Mouse (Mus musculus) lung, embryonic 16.5 days (tissue): ENCODE measurements at regions not wholly inside any gene's neighbourhood (a gene's known extent, or its start where the extent isn't known, plus 50 kb on each side); places are given as distances from the start of the nearest gene placed in this dataset.

Experiments used
- ATAC-seq: fragments of 200-750 bp; cut with Nextera tagmentation; 2 replicates; pipeline ENCODE4 v1.8.0; 2017; ENCODE audit warnings: low read depth, mild to moderate bottlenecking, moderate library complexity
- H3K27ac ChIP-seq: fragments of 300-500 bp; sonication (generic); 2 replicates; pipeline ENCODE4 v1.5.1; 2014; ENCODE audit warnings: mild to moderate bottlenecking, control low read depth, low read length
- H3K27me3 ChIP-seq: fragments of 300-500 bp; sonication (generic); 2 replicates; pipeline ENCODE4 v1.6.1; 2014; ENCODE audit warnings: low read depth, low read length, mixed read lengths; ENCODE audit not compliant: control insufficient read depth, insufficient read depth
- H3K36me3 ChIP-seq: fragments of 300-500 bp; sonication (generic); 2 replicates; pipeline ENCODE4 v1.6.1; 2014; ENCODE audit warnings: low read length; ENCODE audit not compliant: control insufficient read depth, insufficient read depth
- H3K4me1 ChIP-seq: fragments of 300-500 bp; sonication (generic); replicated peaks from 2 replicates; pipeline ENCODE4 v1.6.1; 2014; ENCODE audit warnings: low read length, mixed read lengths; ENCODE audit not compliant: control insufficient read depth, insufficient read depth
- H3K4me2 ChIP-seq: fragments of 300-500 bp; sonication (generic); 2 replicates; pipeline ENCODE4 v1.6.1; 2014; ENCODE audit warnings: low read depth, low read length, control low read depth
- H3K4me3 ChIP-seq: fragments of 300-500 bp; sonication (generic); 2 replicates; pipeline ENCODE4 v1.5.1; 2014; ENCODE audit warnings: mild to moderate bottlenecking, low read length, control low read depth
- H3K9ac ChIP-seq: fragments of 300-500 bp; sonication (generic); 2 replicates; pipeline ENCODE4 v1.6.1; 2014; ENCODE audit warnings: low read length, control low read depth
- H3K9me3 ChIP-seq: fragments of 300-500 bp; sonication (generic); 2 replicates; pipeline ENCODE4 v1.6.1; 2016; ENCODE audit warnings: low read length; ENCODE audit not compliant: control insufficient read depth
- WGBS: fragments of 180-500 bp; shearing (Covaris S2); extraction: QIAGEN DNeasy Blood & Tissue Kit; methylation state at CpG from one replicate; pipeline ENCODE4 v1.1.7; 2014; 5-methylcytosine and 5-hydroxymethylcytosine counted together

- Histone ChIP-seq H3K36me3 (no peaks in the 10 kb centered on the region), H3K4me1 (no peaks in the 10 kb centered on the region)
- WGBS: 46% methylated on average over 1 of the region's 1 CpGs
These were observed 63.5 kb upstream of the Gabrq start for GRCm38 (mm10) chrX:72761511-72761910.

More at GRCm38 (mm10) chrX:72761511-72761910, 63.5 kb upstream of the Gabrq start:
- Histone ChIP-seq H3K27ac (no peak overlapping the region), H3K27me3 (no peaks in the 10 kb centered on the region; the same call in 1 of the 2 replicates), H3K4me2 (no peak overlapping the region), H3K9me3 (no peaks in the 10 kb centered on the region), H3K9ac (no peak overlapping the region), H3K4me3 (no peak overlapping the region)
- peak; percentile 64 for ATAC-seq
